Mouse (Mus musculus) brain, embryonic 14.5 days (tissue): ENCODE results near the gene Arap1. TPM values are rescaled to one million over a fixed set of nuclear protein-coding genes. Genes with fewer than 3 reads are reported as not detected.

Experiments used
- DNase-seq: peaks from one replicate; pipeline ENCODE4 v3.0.0-alpha.2; 2011; ENCODE audit warnings: low read depth
- CTCF ChIP-seq: fragments of 200-500 bp; IDR thresholded peaks from 2 replicates; pipeline ENCODE4 v1.5.1; 2012; ENCODE audit warnings: inconsistent platforms, mild to moderate bottlenecking, moderate library complexity, borderline replicate concordance; ENCODE audit not compliant: insufficient read depth, insufficient read length; ENCODE audit errors: extremely low read depth
- POLR2A ChIP-seq: fragments of 200-500 bp; IDR thresholded peaks from 2 replicates; pipeline ENCODE4 v1.6.1; 2012; ENCODE audit warnings: mild to moderate bottlenecking, inconsistent platforms, borderline replicate concordance; ENCODE audit not compliant: poor library complexity, insufficient read depth, insufficient read length, severe bottlenecking; ENCODE audit errors: extremely low read depth
- polyA plus RNA-seq: library from polyadenylated mRNA; depleted of rRNA; stranded (reverse); fragments of >200 nt; gene quantifications from 2 replicates; pipeline ENCODE4 v1.2.3, GENCODE M21; 2012

Gene Arap1
- polyA plus RNA-seq, 1 experiment, result 17.1 TPM

DNA sequence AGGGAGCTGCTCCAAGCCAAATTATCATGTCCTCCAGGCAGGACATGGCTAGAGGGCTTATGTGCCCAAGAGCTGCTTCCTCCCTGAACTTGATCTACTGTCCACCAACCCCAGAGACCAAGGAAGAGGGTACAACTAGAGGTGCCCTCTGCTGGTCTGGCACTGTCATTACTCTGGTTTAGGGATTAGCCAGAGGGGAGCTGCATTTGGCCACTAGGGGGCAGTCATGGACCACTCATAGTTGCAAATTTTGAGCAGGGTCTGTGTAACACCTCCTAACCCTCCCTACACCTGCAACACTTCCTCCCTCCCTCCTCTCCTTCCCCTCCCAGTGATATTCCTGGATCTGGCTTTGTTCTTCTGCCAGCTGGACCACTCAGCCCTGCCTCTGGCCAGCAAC is 64.9 kb downstream of the Arap1 start:
- peak; percentile 89 for DNase-seq
- TF ChIP-seq CTCF, result peak; percentile 98
- no peak for TF ChIP-seq POLR2A

DNA sequence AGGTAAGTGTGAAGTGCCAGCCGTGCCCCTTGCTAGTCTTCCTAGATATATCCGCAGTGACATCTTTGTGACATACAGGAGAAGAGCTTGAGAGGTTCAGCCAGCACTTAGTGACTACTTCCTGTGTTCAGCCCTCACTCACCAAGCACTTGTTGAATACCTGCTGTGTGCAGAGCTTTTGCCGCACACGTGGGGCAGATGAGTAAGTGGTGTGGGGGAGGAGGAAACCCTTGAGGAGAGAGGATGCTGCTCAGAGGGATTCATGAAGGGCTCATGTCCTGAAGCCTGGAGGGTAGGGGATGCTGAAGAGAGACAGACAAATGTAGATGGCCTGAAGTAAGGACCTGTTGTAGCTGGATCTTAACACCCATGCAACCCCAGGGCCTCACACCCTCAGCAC is 66.3 kb downstream of the Arap1 start:
- TF ChIP-seq CTCF (no peak), POLR2A (no peak)

DNA sequence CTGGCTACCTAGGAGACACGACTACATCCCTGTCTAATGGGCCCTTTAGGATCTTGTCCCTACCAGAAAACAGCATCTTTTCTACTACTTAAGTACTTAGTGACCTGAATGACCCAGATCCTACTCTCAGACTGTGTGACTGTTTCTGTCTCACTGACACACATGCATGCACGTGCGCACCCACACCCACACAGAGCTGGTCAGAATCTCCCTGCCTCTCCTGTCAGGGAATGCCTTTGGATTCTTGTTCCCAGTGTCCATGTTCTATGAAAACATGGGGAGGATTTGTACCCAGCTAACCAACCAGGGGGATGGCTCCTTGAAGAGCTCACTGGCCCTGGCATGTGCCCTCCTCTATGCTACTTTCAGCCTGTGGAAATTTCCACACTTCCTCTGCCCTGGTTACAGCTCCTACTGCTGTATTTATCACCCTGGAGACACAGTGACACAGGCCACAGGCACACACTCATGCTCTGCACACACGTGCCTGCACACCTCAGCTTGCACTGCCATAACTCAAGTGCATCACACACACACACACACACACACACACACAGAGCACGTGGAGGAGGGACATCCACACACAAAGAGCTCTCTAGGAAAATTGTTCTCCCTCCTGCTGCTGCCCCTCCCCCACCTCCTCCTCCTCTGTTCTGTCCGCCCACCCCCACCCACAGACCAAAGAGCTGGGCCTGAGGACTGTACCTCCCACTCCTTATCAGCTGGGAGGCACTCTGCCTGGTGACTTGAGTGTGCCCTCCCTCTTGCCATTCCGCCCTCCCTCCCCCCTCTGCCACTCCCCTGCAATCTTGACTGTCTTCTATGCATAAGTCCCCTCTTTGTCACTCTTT is 67.0 kb downstream of the Arap1 start:
- TF ChIP-seq POLR2A (no peak), CTCF (no peak)
- DNase-seq, result peak; percentile 80

More for the DNA sequence above, 66.3 kb downstream of the Arap1 start:
- no peak for DNase-seq

DNA sequence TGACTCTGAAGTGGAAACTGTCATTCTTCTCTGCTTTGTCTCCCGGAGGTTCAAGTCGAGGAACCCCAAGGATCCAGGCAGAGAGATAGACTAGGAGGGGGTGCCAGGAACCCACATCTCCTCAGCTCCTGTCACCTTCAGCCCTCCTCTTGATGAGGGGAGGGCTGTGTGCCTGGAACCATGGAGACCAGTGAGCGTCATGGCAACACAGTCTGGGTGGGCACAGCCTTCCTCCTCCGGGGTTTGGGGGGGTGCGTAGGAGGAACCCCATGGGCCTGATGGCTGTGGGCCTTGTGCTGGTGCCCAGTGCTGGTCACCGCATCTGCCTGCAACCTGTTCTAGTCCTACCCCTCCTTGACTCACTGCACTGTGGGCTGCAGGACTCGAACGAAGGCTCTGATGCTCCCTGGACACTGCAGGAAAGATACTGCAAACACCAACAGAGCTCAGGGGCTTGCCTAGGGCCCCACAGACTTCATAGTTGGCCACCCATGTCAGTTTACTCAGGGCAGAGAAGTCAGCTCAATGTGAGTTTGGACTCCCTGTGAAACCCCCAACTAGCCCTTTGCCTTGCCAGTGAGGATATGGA is 67.7 kb downstream of the Arap1 start:
- TF ChIP-seq POLR2A (no peak), CTCF (no peak)
- no peak for DNase-seq

DNA sequence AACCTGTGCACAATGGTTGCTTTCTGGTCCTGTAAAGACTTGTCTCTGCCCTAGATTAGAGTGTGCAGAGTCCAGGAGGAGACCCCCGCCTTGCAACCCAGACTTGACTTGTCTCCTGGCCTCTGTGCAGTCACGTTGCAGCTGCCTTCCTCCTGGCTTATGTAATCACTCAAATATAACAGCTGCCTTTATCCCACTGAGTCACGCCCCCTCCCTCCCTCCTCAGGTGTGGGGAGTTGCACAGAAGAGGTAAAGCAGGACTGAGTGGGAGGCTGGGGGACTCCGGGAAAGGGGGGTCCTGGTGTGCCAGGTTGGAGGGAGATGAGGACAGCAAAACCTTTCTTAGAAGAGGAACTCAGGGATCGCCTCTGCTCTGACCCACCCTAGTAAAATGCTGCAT is 68.5 kb downstream of the Arap1 start:
- TF ChIP-seq POLR2A (no peak), CTCF (no peak)
- no peak for DNase-seq

DNA sequence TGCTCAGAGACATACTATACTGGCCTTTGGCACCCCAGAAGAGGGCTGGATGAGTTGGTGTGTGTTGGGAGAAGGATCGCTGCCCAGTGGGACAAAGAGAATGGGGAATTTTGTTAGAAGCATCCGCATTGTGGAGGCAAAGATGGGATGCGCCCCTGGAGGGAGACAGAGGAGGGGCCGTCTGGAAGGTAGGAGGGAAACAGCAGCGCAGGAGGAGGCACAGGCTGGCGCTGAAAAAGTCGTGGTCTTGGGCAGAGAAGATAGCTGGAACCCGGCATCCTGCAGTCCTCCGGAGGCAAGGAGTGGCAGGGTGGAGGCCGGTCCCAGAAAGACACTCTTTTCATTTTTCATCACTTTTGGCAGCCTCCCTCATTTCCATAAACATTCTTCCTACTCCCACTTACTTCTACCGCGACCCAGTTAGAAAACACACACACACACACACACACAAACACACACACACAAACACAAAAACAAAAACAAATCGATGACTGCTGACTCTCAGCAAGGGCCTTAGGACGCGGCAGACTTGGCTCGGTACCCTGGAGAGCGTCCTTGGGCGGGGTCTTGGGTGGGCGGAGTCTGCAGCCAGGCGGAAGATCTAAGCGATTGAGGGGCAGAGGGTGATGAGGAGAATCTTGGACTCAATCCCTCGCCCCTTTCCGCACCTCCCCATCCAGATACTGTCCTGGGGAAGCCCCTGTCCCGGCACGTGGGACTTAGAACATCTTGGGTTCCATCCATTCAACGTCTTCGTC is 71.3 kb downstream of the Arap1 start:
- TF ChIP-seq CTCF (no peak), POLR2A (no peak)
- peak; percentile 61 for DNase-seq

DNA sequence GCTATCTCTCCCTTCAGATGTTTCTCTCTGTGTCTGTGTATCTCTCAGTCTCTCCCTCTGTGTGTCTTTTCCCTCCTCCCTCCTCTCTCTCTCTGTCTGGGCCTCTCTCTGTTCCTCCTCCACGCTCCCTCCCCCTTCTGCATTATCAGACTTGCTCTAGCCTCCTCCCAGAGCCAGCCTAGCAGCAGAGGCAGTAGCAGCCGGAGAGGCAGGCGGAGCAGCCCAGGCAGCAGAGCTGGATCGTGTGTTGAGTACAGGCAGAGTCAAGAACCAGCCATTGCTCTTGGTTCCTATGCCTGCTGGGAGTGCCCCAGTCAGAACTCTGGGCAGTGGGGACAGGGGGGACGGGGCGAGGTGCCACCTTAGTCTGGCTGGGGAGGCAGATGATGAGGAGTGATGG is 73.7 kb downstream of the Arap1 start, which contains the start of gene Pde2a:
Gene Pde2a, plus strand, starts transcription at position 163 of the 400 bp plus-strand sequence.
- no peak for TF ChIP-seq CTCF
- TF ChIP-seq POLR2A, result peak; percentile 10; the same call in 1 of the 2 replicates
- DNase-seq, result peak; percentile 87

DNA sequence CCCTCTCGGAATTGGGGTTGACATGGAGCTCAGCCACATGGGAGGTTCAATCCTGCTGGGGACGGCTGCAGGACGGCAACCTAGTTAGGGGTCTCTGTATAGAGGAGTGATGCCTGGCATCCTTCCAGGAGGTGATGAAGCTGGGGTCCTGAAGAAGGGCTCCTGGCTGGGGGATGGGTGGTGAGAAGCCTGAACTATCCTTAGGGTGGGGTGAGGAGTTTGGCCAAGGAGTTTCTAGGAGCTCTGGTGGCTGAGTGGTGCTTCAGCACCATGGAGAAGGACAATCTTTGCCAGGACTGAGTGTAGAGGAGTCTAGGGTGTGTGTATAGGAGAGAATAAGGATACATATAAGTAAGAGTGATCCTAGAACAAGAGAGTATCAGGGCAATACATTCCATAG is 74.2 kb downstream of the Arap1 start:
- DNase-seq, result no peak
- TF ChIP-seq POLR2A, result no peak
- TF ChIP-seq CTCF, result no peak

DNA sequence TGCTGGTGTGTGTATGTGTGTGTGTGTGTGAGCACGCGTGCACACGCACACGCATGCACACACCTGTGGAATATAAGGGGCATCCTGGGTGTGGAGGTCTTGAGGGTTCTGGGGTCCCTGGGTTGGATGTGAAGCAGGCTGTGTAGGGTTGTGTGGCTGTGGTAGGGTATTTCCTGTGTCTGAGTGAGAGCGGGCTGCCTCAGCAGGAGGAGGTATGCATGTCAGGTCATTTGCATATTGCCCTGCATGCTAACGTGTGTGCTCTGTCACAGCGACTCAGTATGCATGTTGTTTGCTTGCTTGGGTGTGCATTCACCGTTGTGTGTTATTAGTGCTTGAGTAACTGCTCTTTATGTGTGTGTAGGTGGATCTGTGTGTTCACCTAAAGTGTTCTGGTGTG is 74.8 kb downstream of the Arap1 start:
- no peak for DNase-seq
- TF ChIP-seq POLR2A (no peak), CTCF (no peak)

DNA sequence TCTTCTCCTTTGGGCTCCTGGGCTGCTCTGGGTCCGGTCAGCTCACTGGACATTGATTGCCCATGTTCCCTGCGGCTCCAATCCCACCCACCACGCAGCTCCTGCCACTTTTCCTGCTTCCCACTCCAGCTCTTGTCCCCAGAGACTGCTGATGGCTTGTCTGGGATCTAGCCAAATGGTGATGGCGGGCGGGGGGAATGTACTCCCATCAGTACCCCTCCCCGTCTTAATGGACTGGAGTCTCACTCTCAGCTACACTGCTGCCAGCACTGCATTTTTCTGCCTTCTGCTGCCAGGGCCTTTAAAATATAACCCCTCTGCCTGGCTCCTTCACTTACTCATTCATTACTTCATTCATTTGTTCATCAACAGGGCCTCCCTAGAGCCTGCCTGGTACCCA is 76.1 kb downstream of the Arap1 start:
- TF ChIP-seq POLR2A, result no peak
- TF ChIP-seq CTCF, result no peak
- DNase-seq, result peak; percentile 77

DNA sequence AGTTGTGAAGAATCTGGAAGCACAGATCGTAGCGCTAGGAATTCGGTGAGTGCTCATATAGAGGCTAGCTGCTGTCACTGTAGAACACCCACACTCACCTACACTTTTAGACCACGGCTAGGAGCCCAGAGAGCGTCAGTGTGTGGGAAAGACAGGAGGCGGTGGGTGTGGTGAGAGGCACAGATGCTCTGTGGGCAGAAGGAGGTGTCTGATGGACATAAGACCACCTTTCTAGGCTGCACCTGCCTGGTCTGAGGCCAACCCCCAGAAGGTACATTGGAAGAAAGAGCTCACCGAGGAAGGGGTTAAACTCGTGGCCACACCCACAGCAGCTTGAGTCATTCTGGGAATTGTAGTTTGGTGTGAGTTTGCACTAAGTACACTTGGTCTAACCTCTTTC is 78.8 kb downstream of the Arap1 start:
- TF ChIP-seq POLR2A, result no peak
- TF ChIP-seq CTCF, result no peak
- DNase-seq, result peak; percentile 41

DNA sequence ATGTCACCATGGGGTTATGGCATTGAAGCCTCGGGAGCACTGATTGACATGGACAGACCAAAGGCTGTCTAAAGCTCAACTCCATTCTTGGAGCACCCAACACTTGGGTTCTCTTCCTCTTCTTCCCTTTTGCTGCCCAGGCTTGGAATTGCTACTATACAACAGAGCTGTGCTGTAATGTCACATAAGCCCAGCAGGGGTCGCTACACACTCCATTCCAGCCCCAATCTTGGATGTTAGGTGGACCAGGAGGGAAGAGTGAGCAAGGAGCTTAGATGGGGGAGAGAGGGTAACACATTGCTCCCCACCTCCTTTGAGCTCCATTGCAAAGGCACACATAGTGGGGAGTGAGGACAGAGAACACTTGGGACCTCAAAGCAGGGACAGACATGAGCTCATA is 79.9 kb downstream of the Arap1 start:
- TF ChIP-seq POLR2A (no peak), CTCF (peak; percentile 75)
- no peak for DNase-seq
